Mouse (Mus musculus): Measurements from ENCODE around the gene Fam131a. TPM values are rescaled to one million over a fixed set of nuclear protein-coding genes. Genes with fewer than 3 reads are reported as not detected.
A peak's percentile ranks its signal among the peaks of the same experiment; 100 is the strongest.

Fam131a gene
- total and polyA plus RNA-seq, 2 experiments from 2014 or later: 8.7 to 25.5 TPM

DNA sequence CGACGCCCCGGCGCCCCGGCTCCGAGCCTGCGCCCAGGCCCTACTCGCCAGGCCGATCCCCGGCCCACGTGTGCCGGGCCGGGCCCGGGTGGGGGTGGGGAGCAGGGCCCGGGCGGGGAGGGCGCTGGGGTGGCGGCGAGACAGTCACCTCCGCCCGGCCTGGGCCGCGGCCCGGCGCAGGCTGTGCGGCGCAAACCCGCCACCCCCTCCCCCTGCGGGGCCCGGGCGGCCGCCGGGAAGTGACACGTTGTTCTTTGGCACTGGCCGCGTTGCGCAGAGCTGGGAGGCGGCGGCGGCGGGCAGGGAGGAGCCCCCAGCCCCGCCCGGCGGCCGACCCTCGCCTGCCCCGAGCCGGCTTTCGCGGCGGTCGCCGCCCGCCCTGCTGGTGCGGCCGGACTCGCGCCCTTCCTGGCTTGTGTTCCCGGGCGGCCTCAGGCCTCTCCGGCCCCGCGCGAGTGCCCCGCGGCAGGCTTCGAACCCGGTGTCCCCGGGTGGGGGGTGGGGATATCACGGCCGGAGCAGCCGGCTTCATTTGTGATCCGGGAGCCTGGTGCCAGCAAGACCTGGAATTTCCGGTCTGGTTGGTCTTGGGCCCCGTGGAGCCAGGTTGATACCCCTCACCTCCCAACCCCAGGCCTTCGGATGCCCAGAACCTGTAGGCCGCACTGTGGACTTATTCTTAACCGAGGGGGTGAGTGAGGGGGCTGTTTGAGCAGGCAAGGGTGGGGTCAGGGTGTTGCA, 19.9 kb upstream of the Fam131a start:
- WGBS: under 1% methylated on average over 34 of the region's 78 CpGs
- peak; percentile 49 for DNase-seq (ENCODE audit: low spot score)
- Histone ChIP-seq H3K9me3 (replicated peaks; ENCODE audit: control insufficient read depth, low read length) (no peaks in the 10 kb centered on the region), H3K27me3 (ENCODE audit: control insufficient read depth, insufficient read depth, low read length) (no peaks in the 10 kb centered on the region), H3K4me3 (ENCODE audit: low read depth, low read length) (peak overlapping the region; percentile 98), H3K4me2 (ENCODE audit: low read depth, low read length) (peak overlapping the region; percentile 79), H3K36me3 (replicated peaks; ENCODE audit: control insufficient read depth, insufficient read depth, low read length) (peaks cover 36% of the 10 kb centered on the region), H3K4me1 (ENCODE audit: control insufficient read depth, insufficient read depth) (peaks cover 25% of the 10 kb centered on the region), H3K9ac (replicated peaks; ENCODE audit: low read depth, low read length) (peak overlapping the region; percentile 98), H3K27ac (ENCODE audit: low read depth) (peak overlapping the region; percentile 97)
- TF ChIP-seq EP300 (IDR thresholded peaks at IDR 0.05; ENCODE audit: low read depth): no peak
- TF ChIP-seq CTCF (IDR thresholded peaks at IDR 0.05; ENCODE audit: low read depth): no peak
- peak; percentile 77 for ATAC-seq (ENCODE audit: insufficient read depth, low read depth)

DNA sequence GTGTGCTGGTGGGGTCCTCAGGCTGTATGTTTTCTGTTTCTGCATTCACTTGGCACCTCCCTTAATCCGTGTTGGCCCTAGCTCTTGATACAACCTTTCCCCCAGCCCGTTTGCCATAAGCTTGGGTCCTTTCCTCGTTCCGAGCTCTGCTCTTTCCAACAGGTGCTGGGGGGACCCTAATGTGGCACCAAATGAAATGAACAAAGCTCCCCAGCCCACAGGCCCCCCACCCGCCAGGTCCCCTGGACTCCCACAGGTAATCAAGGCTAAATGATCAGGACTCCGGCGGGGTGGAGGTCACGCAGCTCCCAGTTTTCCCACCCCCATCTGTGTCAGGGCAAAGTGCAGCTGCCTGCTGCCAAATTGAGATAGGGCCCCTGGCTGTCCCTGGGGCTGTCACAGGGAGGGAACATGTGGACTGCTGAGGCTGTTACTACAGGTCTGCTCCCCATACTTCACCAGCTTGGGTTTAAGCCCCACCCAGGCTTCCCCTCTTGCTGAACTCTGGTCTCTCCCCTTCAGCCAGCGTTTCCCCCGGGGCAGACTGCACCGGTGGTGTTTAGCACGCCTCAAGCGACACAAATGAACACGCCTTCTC, 19.2 kb upstream of the Fam131a start:
- WGBS: 3% methylated on average over 14 of the region's 14 CpGs
- no peak for ATAC-seq (ENCODE audit: insufficient read depth, low read depth)
- H3K27me3 ChIP-seq (ENCODE audit: control insufficient read depth, insufficient read depth, low read length): no peaks in the 10 kb centered on the region
- peak; percentile 33 for DNase-seq (ENCODE audit: low spot score)
- peak overlapping the region; percentile 98 for H3K9ac ChIP-seq (replicated peaks; ENCODE audit: low read depth, low read length)
- peak overlapping the region; percentile 97 for H3K27ac ChIP-seq (ENCODE audit: low read depth)
- TF ChIP-seq EP300 (IDR thresholded peaks at IDR 0.05; ENCODE audit: low read depth): no peak
- TF ChIP-seq CTCF (IDR thresholded peaks at IDR 0.05; ENCODE audit: low read depth): no peak
- peaks cover 26% of the 10 kb centered on the region for H3K4me1 ChIP-seq (ENCODE audit: control insufficient read depth, insufficient read depth)
- H3K4me3 ChIP-seq (ENCODE audit: low read depth, low read length): peak overlapping the region; percentile 98
- H3K4me2 ChIP-seq (ENCODE audit: low read depth, low read length): peak overlapping the region; percentile 79
- no peaks in the 10 kb centered on the region for H3K9me3 ChIP-seq (replicated peaks; ENCODE audit: control insufficient read depth, low read length)
- H3K36me3 ChIP-seq (replicated peaks; ENCODE audit: control insufficient read depth, insufficient read depth, low read length): peaks cover 42% of the 10 kb centered on the region

DNA sequence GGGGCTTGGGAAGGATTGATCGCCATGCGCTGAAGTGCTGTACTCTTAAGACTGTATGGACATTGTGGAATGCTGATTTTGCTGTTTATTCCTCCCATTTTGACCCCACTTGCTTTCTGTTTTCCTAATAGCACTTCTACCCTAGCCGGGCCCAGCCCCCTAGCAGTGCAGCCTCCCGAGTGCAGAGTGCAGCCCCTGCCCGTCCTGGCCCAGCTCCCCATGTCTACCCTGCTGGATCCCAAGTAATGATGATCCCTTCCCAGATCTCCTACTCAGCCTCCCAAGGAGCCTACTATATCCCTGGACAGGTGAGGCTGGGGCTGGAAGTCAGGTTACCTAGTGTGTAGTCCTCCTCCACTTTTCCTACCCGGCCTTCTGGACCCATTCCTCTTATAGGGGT, 17.8 kb upstream of the Fam131a start:
- H3K9me3 ChIP-seq (replicated peaks; ENCODE audit: control insufficient read depth, low read length): no peaks in the 10 kb centered on the region
- no peak for TF ChIP-seq CTCF (IDR thresholded peaks at IDR 0.05; ENCODE audit: low read depth)
- no peak for TF ChIP-seq EP300 (IDR thresholded peaks at IDR 0.05; ENCODE audit: low read depth)
- H3K4me3 ChIP-seq (ENCODE audit: low read depth, low read length): no peak overlapping the region
- H3K36me3 ChIP-seq (replicated peaks; ENCODE audit: control insufficient read depth, insufficient read depth, low read length): peaks cover 57% of the 10 kb centered on the region
- DNase-seq (ENCODE audit: low spot score) (no peak), ATAC-seq (ENCODE audit: insufficient read depth, low read depth) (no peak)
- H3K27ac ChIP-seq (ENCODE audit: low read depth): no peak overlapping the region
- peaks cover 26% of the 10 kb centered on the region for H3K4me1 ChIP-seq (ENCODE audit: control insufficient read depth, insufficient read depth)
- no peak overlapping the region for H3K9ac ChIP-seq (replicated peaks; ENCODE audit: low read depth, low read length)
- 87% methylated on average over 6 of the region's 6 CpGs for WGBS
- no peaks in the 10 kb centered on the region for H3K27me3 ChIP-seq (ENCODE audit: control insufficient read depth, insufficient read depth, low read length)
- no peak overlapping the region for H3K4me2 ChIP-seq (ENCODE audit: low read depth, low read length)

GRCm38 (mm10) chr16:20676702-20677101, 16.3 kb upstream of the Fam131a start:
- no peak overlapping the region for H3K4me2 ChIP-seq (ENCODE audit: low read depth, low read length)
- ATAC-seq (ENCODE audit: insufficient read depth, low read depth) (no peak), DNase-seq (ENCODE audit: low spot score) (no peak)
- peaks cover 71% of the 10 kb centered on the region for H3K36me3 ChIP-seq (replicated peaks; ENCODE audit: control insufficient read depth, insufficient read depth, low read length)
- no peak overlapping the region for H3K27ac ChIP-seq (ENCODE audit: low read depth)
- peaks cover 26% of the 10 kb centered on the region for H3K4me1 ChIP-seq (ENCODE audit: control insufficient read depth, insufficient read depth)
- H3K9me3 ChIP-seq (replicated peaks; ENCODE audit: control insufficient read depth, low read length): no peaks in the 10 kb centered on the region
- no peak overlapping the region for H3K9ac ChIP-seq (replicated peaks; ENCODE audit: low read depth, low read length)
- WGBS: 85% methylated on average over 4 of the region's 4 CpGs
- TF ChIP-seq EP300 (IDR thresholded peaks at IDR 0.05; ENCODE audit: low read depth) (no peak), CTCF (IDR thresholded peaks at IDR 0.05; ENCODE audit: low read depth) (no peak)
- H3K27me3 ChIP-seq (ENCODE audit: control insufficient read depth, insufficient read depth, low read length): no peaks in the 10 kb centered on the region
- H3K4me3 ChIP-seq (ENCODE audit: low read depth, low read length): no peak overlapping the region

GRCm38 (mm10) chr16:20677380-20677779, 15.7 kb upstream of the Fam131a start:
- H3K4me1 ChIP-seq (ENCODE audit: control insufficient read depth, insufficient read depth): peaks cover 26% of the 10 kb centered on the region
- no peak for DNase-seq (ENCODE audit: low spot score)
- H3K27ac ChIP-seq (ENCODE audit: low read depth): peak overlapping the region; percentile 35; the same call in 1 of the 2 replicates
- WGBS: 85% methylated on average over 5 of the region's 5 CpGs
- H3K4me3 ChIP-seq (ENCODE audit: low read depth, low read length): no peak overlapping the region
- no peak for TF ChIP-seq CTCF (IDR thresholded peaks at IDR 0.05; ENCODE audit: low read depth)
- no peak for TF ChIP-seq EP300 (IDR thresholded peaks at IDR 0.05; ENCODE audit: low read depth)
- peaks cover 78% of the 10 kb centered on the region for H3K36me3 ChIP-seq (replicated peaks; ENCODE audit: control insufficient read depth, insufficient read depth, low read length)
- no peak overlapping the region for H3K4me2 ChIP-seq (ENCODE audit: low read depth, low read length)
- no peaks in the 10 kb centered on the region for H3K9me3 ChIP-seq (replicated peaks; ENCODE audit: control insufficient read depth, low read length)
- no peak for ATAC-seq (ENCODE audit: insufficient read depth, low read depth)
- H3K9ac ChIP-seq (replicated peaks; ENCODE audit: low read depth, low read length): no peak overlapping the region
- no peaks in the 10 kb centered on the region for H3K27me3 ChIP-seq (ENCODE audit: control insufficient read depth, insufficient read depth, low read length)
